Mouse (Mus musculus): ENCODE results near the gene Tlx2. TPM values are rescaled to one million over a fixed set of nuclear protein-coding genes. Genes with fewer than 3 reads are reported as not detected.

Gene Tlx2
- polyA plus RNA-seq, 1 experiment = 0.36 TPM

GRCm38 (mm10) chr6:83054074-83054851 lies 15.8 kb downstream of the Tlx2 start, which contains the start of gene Aup1:
Gene Aup1 (plus strand): TSS chr6:83054521.
- under 1% methylated on average over 64 of the region's 64 CpGs for WGBS
- Histone ChIP-seq H3K4me3 (ENCODE audit: insufficient read depth, low read depth, low read length) (peak within 1 kb of the TSS; percentile 79), H3K36me3 (ENCODE audit: control insufficient read depth, insufficient read depth, low read length) (no peaks in the 10 kb centered on the region), H3K4me1 (ENCODE audit: control insufficient read depth, insufficient read depth, low read length) (peaks cover 10% of the 10 kb centered on the region), H3K27ac (ENCODE audit: insufficient read depth, low read depth, low read length) (peak within 1 kb of the TSS; percentile 61), H3K27me3 (replicated peaks; ENCODE audit: control insufficient read depth, insufficient read depth, low read length) (no peaks in the 10 kb centered on the region)
- peak; percentile 99 for DNase-seq
- TF ChIP-seq POLR2A (IDR thresholded peaks at IDR 0.05; ENCODE audit: low read depth, low read length) (peak; percentile 40), CTCF (conservative IDR thresholded peaks at IDR 0.05; ENCODE audit: insufficient read depth, insufficient read length, low read depth, low read length) (no peak)

- peak; percentile 15 for DNase-seq
- Histone ChIP-seq H3K27me3 (replicated peaks; ENCODE audit: control insufficient read depth, insufficient read depth, low read length) (no peaks in the 10 kb centered on the region), H3K4me1 (ENCODE audit: control insufficient read depth, insufficient read depth, low read length) (peaks cover 10% of the 10 kb centered on the region), H3K36me3 (ENCODE audit: control insufficient read depth, insufficient read depth, low read length) (no peaks in the 10 kb centered on the region), H3K4me3 (ENCODE audit: insufficient read depth, low read depth, low read length) (peak overlapping the region; percentile 79), H3K27ac (ENCODE audit: insufficient read depth, low read depth, low read length) (no peak overlapping the region)
- 3% methylated on average over 26 of the region's 26 CpGs for WGBS
- TF ChIP-seq CTCF (conservative IDR thresholded peaks at IDR 0.05; ENCODE audit: insufficient read depth, insufficient read length, low read depth, low read length) = no peak
- TF ChIP-seq POLR2A (IDR thresholded peaks at IDR 0.05; ENCODE audit: low read depth, low read length) = no peak
These were observed 16.7 kb downstream of the Tlx2 start for GRCm38 (mm10) chr6:83053136-83053960.

GRCm38 (mm10) chr6:83049367-83049766 lies 20.7 kb downstream of the Tlx2 start:
- H3K4me1 ChIP-seq (ENCODE audit: control insufficient read depth, insufficient read depth, low read length) = peaks cover 5% of the 10 kb centered on the region
- no peak overlapping the region for H3K4me3 ChIP-seq (ENCODE audit: insufficient read depth, low read depth, low read length)
- DNase-seq = no peak
- no peaks in the 10 kb centered on the region for H3K36me3 ChIP-seq (ENCODE audit: control insufficient read depth, insufficient read depth, low read length)
- no peak overlapping the region for H3K27ac ChIP-seq (ENCODE audit: insufficient read depth, low read depth, low read length)
- WGBS = 79% methylated on average over 10 of the region's 10 CpGs
- no peaks in the 10 kb centered on the region for H3K27me3 ChIP-seq (replicated peaks; ENCODE audit: control insufficient read depth, insufficient read depth, low read length)
- TF ChIP-seq POLR2A (IDR thresholded peaks at IDR 0.05; ENCODE audit: low read depth, low read length) (no peak), CTCF (conservative IDR thresholded peaks at IDR 0.05; ENCODE audit: insufficient read depth, insufficient read length, low read depth, low read length) (no peak)

GRCm38 (mm10) chr6:83044742-83045141 lies 25.4 kb downstream of the Tlx2 start:
- Histone ChIP-seq H3K4me3 (ENCODE audit: insufficient read depth, low read depth, low read length) (no peak overlapping the region), H3K4me1 (ENCODE audit: control insufficient read depth, insufficient read depth, low read length) (no peaks in the 10 kb centered on the region), H3K27ac (ENCODE audit: insufficient read depth, low read depth, low read length) (no peak overlapping the region), H3K27me3 (replicated peaks; ENCODE audit: control insufficient read depth, insufficient read depth, low read length) (no peaks in the 10 kb centered on the region), H3K36me3 (ENCODE audit: control insufficient read depth, insufficient read depth, low read length) (no peaks in the 10 kb centered on the region)
- no peak for TF ChIP-seq CTCF (conservative IDR thresholded peaks at IDR 0.05; ENCODE audit: insufficient read depth, insufficient read length, low read depth, low read length)
- WGBS = 67% methylated on average over 9 of the region's 9 CpGs
- peak; percentile 21 for DNase-seq

- H3K4me3 ChIP-seq (ENCODE audit: insufficient read depth, low read depth, low read length) = no peak overlapping the region
- no peak for TF ChIP-seq POLR2A (IDR thresholded peaks at IDR 0.05; ENCODE audit: low read depth, low read length)
- no peak for TF ChIP-seq CTCF (conservative IDR thresholded peaks at IDR 0.05; ENCODE audit: insufficient read depth, insufficient read length, low read depth, low read length)
- no peak overlapping the region for H3K27ac ChIP-seq (ENCODE audit: insufficient read depth, low read depth, low read length)
- no peaks in the 10 kb centered on the region for H3K4me1 ChIP-seq (ENCODE audit: control insufficient read depth, insufficient read depth, low read length)
- no peaks in the 10 kb centered on the region for H3K36me3 ChIP-seq (ENCODE audit: control insufficient read depth, insufficient read depth, low read length)
- no peak for DNase-seq
- 88% methylated on average over 5 of the region's 5 CpGs for WGBS
- H3K27me3 ChIP-seq (replicated peaks; ENCODE audit: control insufficient read depth, insufficient read depth, low read length) = no peaks in the 10 kb centered on the region
These were observed 26.1 kb downstream of the Tlx2 start for GRCm38 (mm10) chr6:83043993-83044392.

- Histone ChIP-seq H3K36me3 (ENCODE audit: control insufficient read depth, insufficient read depth, low read length) (no peaks in the 10 kb centered on the region), H3K27ac (ENCODE audit: insufficient read depth, low read depth, low read length) (no peak overlapping the region), H3K27me3 (replicated peaks; ENCODE audit: control insufficient read depth, insufficient read depth, low read length) (no peaks in the 10 kb centered on the region), H3K4me3 (ENCODE audit: insufficient read depth, low read depth, low read length) (no peak overlapping the region), H3K4me1 (ENCODE audit: control insufficient read depth, insufficient read depth, low read length) (no peaks in the 10 kb centered on the region)
- TF ChIP-seq POLR2A (IDR thresholded peaks at IDR 0.05; ENCODE audit: low read depth, low read length) = no peak
- TF ChIP-seq CTCF (conservative IDR thresholded peaks at IDR 0.05; ENCODE audit: insufficient read depth, insufficient read length, low read depth, low read length) = no peak
- WGBS = 79% methylated on average over 6 of the region's 6 CpGs
- no peak for DNase-seq
These were observed 26.5 kb downstream of the Tlx2 start for GRCm38 (mm10) chr6:83043561-83043960.

- Histone ChIP-seq H3K27me3 (replicated peaks; ENCODE audit: control insufficient read depth, insufficient read depth, low read length) (no peaks in the 10 kb centered on the region), H3K36me3 (ENCODE audit: control insufficient read depth, insufficient read depth, low read length) (no peaks in the 10 kb centered on the region), H3K4me1 (ENCODE audit: control insufficient read depth, insufficient read depth, low read length) (peaks cover 2% of the 10 kb centered on the region; the same call in 1 of the 2 replicates), H3K27ac (ENCODE audit: insufficient read depth, low read depth, low read length) (no peak overlapping the region), H3K4me3 (ENCODE audit: insufficient read depth, low read depth, low read length) (no peak overlapping the region)
- TF ChIP-seq POLR2A (IDR thresholded peaks at IDR 0.05; ENCODE audit: low read depth, low read length) (no peak), CTCF (conservative IDR thresholded peaks at IDR 0.05; ENCODE audit: insufficient read depth, insufficient read length, low read depth, low read length) (no peak)
- DNase-seq = no peak
- 89% methylated on average over 5 of the region's 5 CpGs for WGBS
These were observed 29.5 kb downstream of the Tlx2 start for GRCm38 (mm10) chr6:83040601-83041000.
